Mouse (Mus musculus) kidney, postnatal 4 days (tissue): ENCODE data around the gene Naa38.
A peak's percentile ranks its signal among the peaks of the same experiment; 100 is the strongest.
"Not testable (repeated sequence)": the region's sequence is repeated elsewhere in the genome, so short reads cannot be mapped to it uniquely, and the experiment has no call there.

ENCODE experiments used
- DNase-seq, 2 experiments: peaks; one replicate each; pipeline ENCODE4 v3.0.0; 2021; ENCODE audit warnings: mixed read lengths in 2 of 2

The Naa38 gene

DNA sequence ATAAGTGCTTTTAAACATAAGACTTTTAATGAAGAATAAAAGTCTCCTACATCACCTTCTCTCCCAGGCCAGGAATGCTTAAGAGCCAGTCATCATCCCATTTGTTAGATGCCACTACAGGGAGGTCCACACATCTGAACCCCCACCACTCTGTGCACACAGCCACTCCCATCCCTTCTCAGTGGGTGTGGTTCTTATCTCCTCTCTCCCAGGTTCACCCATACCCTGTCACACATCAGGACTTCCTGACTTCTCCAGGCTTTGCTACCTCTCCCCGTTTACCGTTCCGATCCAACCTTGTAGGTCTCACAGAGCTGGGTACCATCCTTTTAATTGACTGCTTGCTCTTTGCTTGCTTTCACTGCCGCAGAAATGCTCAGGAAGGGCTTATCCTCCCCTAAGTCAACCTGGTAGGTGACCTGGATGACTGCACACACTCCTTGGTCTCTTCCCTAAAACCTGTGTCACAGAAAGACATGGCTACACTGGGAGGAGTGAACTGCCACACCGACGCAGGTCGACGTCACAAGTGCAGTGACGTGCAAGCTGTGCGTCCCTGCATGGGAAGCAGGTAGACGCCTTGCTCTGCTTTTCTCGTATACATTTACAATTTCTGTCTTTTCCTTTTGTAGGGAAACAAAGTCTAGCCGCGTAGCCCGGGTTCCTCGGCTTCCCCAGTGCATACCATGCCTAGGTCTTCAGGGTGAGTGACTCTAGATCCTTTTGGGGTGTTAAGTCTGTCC, 21.9 kb upstream of the Naa38 start:
- DNase-seq, result no peak

DNA sequence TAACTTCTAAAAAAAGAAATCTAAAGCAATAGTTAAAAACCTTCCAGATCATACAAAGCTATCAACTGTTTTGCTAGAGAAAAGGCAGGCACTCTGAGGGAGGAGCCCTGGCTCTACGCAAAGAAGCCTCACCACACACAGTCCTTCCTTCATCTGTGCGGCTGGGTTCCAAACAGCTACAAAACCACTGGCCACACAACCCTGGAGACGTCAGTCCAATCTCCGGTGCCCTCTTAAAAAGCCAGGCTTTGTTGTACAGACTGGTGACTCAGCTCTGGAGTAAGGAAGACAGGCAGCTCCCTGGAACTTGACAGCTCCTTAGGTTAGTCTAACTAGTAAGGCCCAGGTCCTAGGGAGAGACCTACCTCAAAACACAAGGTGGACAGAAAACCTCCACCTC, 19.6 kb upstream of the Naa38 start:
- DNase-seq, result no peak

DNA sequence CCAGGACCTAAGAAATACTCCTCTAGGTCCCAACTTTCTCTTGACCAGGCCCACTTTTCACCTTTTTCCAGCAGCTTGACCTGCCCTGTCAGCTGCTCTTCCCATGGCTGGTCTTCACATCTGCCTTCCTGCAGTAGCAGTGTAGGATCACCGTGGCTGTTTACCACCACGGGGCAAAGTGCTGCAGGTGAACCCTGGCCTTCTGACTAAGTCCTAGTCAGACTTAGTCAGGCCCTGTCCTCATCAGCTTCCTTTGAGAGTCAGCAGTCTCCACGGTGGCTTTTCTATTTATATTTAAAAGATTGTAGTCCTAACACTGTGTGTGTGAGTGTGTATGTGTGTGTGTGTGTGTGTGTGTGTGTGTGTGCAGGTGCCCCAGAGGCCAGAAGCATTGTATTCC, 17.5 kb upstream of the Naa38 start:
- peak in 1 of 2 experiments; percentile 49 for DNase-seq

DNA sequence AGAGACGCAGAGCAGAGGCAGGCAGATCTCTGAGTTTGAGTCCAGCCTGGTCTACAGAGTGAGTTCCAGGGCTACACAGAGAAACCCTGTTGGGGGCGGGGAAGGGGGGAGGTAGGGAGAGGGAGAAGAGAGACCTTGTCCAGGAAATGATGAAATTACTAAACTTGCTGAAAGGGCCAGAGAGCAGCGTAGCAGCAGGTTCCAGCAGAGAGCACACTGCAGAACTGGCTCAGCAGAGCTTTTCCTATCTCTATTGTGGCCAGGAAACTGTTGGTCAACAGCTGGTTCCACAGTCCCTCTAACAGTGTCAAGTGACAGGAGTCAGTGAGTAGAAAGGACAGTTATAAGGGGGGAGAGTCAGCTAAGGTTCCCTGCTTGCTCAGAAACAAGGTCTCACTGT, 15.7 kb upstream of the Naa38 start:
- no peak for DNase-seq

DNA sequence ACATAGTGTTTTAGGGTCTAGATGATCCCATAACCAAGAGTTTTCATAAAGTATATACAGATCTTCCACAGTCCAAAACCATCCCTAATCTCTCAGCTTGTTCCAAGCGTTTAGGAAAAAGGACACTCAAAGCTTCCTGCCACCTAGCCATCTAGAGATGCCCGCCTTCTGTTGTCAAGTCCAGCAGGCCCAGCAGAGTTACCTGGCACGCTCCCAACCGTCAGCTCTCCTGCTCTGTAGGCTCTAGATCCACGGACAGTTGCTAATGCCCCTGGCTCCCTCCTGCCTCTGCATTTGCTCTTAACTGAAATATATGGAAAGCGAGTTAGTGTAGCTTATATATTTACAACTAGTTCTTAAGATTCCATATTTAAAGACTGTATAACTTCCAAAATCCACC, 13.9 kb upstream of the Naa38 start:
- DNase-seq, result no peak

DNA sequence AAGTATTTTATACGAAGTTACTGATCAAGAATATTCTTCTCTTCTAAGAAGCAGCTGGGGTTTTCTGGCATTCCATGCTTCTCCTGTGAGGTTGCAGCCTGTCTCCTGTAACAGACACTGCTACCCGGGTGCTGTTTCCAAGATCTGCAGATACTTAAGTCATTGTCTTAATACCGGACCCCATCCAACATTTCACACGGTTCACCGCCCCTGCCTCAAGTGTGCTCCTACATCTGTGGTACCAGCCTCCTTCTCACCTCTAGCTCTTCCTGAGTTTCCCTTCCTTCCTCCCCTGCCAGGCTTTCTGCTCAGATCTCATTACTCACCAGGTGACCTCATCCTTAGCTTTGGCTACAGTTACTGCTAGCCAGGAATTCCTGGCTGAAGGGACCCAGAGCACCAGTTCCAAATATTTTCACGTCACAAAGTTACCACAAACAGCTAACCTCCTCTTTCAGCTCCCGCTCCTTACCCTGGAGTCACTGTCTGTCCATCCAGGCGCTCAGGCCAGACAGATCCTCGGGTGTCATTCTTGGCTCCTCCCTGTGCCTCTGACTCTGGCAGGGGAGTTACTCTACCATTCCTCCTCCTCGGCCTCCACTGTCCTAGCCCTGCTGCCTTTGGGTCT, 12.7 kb upstream of the Naa38 start:
- DNase-seq, result no peak

DNA sequence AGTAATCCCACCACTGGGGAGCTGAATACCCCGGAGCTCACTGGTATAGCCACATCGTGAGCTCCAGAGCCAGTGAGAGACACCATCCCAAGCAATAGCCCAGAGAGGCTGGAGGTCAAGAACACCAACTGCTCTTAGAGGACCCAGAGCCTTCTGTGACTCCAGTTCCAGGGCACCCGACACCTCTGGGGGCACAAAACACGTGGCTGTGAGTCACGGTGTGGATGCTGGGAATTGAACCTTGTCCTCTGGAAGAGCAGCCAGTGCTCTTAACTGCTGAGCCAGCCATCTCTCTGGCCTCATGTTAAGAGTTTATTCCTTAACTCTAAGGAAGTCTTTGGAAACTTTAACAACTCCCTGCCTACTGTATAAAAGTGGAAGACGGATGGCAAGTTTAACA, 10.3 kb upstream of the Naa38 start:
- DNase-seq, result peak; percentile 41 to 64

DNA sequence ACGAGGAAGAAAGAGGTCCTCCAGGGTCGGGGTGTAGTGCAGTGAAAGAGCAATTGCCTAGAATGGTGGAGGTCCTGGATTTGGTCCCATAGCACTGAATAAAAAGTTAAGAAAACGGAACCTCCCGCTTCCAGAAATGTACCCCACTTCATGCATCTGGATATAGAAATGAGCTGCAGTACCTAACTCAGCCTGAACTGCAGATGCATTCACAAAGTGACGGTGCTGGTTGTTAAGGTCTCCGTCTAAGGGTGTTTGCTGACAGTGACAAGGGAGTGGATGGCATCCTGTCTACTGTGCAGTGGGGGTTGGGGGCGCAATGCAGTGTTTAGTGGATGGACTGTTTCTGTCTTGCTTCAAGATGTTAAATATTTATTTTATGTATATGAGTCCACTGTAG, 8.5 kb upstream of the Naa38 start:
- DNase-seq, result no peak

DNA sequence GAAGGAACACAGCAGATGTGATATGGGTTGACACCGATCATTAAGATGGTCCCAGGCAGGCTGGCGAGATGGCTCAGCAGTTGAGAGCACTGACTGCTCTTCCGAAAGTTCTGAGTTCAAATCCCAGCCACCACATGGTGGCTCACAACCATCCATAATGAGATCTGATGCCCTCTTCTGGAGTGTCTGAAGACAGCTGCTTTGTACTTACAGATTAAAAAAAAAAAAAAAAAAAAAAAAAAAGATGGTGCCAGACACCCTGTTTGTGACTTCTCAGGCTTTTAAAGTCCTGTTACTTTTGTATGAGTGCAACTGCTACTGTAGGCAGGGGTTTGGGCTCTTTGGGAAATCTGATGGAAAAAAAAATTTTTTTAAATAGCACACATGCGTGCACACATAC, 6.6 kb upstream of the Naa38 start:
- no peak for DNase-seq

DNA sequence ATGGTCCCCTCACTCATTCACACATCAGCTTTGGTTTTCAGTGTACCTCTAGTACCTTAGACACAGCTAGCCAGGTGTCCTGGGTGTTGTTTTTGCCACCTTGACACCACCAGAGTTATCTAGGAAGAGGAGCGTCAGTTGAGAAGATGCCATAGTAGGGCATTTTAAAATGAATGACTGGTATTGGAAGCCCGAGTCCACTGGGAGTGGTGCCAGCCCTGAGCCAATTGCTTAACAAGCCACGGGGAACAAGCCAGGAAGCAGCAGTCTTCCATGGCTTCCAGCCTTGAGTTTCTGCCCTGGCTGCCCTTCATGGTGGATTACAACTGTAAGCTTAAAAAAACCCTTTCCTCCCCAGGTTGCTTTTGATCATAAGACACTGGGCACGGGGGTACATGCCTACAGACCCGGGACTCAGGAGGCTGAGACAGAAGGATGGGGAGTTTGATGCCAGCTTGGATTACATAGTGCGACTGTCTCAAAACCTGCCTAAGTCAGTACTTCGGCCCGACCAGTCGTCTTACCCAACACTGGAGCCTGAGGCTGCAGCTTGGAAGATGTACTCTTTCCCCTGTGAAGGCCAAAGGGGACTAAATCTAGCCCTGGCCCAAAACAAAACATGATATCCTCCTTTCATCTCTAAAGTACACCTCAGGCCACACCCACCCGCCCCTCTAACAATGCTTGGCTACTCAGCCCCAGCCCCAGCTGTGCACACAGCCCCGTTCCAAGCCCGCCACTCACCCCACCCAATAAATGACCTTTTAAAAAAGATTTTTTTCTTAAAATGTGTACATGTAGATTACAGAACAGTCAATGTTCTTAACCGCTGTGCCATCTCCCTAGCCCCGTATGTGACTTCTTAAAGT, 5.5 kb upstream of the Naa38 start:
- DNase-seq, result no peak

DNA sequence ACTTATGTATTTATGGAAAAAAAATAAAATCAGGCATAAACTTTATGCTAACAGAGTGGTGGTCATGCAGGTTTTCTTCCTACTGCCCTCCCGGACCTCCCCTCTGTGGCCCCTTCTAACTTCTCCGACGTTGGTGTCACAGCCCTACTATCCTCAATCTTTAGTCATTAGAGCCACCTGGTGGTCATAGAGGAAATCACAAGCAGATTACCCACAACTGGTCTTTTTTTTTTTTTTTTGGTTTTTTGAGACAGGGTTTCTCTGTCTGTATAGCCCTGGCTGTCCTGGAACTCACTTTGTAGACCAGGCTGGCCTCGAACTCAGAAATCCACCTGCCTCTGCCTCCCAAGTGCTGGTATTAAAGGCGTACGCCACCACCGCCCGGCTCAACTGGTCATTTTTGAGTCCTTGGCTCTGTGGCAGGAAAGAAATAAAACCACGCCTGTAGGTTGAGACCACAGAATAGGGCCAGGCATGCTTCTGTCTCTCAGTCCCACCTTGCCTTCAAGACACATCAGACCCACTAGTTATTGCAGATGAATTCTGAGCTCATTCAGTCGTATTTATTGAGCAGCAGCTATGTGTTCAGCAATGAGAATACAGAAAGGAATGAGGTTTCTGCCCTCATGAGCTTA, 4.8 kb upstream of the Naa38 start:
- DNase-seq, result peak; percentile 69 to 73

DNA sequence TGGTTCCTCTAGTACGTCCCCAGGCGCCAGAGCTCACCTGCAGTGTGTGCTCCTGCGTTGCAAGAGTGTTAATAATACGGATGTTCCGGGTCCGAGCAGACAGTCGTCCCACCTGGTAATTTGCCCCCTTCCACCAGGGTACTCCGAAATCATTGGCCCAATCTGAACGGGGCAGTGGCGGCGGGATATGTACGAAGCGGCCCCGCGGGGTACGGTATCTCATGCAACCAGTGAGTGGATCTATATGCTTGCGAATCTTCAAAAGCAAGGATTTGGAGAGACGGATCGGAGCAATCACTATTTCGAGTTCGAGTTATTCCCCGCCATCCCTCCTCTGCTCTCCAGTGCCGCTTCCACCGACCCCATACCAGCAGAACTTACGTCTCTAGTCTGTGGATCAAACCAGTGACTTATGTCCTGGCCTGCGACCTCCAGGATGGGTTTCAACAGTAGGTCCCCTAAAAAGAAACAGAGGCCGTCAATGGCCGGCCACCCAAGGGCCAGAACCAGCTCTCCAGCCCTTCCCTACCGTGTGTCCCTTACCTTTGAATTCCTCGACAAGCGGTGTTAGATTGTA, 608 bp upstream of the Naa38 start:
- DNase-seq, result not testable (repeated sequence)

DNA sequence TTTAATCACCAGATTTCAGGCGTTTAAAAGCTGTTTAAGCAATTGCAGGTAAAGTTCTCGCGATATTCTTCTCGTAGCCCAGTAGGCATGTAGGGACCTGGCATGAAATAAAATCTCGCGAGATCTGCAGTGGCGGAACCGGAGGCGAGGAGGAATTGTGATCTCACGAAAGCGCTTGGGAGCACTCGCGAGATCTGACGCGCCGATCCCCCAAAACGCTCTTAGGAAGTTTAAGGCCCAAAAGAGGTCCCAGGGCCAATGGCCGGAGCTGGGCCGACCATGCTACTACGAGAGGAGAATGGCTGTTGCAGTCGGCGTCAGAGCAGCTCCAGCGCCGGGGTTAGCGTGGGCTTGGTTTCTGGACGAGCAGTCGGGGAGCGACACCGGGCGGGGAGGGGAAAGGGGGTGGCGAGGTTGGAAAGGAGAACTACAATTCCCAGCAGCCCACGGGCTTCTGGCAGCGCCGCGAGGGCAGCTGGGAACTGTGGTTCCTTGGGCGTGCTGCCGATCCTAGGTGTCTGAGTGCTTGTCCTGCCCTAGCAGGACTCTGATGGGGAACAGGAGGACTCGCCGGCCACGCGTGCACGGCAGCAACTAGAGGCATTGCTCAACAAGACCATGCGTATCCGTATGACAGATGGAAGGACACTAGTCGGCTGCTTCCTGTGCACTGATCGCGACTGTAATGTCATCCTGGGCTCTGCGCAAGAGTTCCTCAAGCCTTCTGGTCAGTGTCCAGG, 517 bp downstream of the Naa38 start:
- peak; percentile 94 to 97 for DNase-seq

DNA sequence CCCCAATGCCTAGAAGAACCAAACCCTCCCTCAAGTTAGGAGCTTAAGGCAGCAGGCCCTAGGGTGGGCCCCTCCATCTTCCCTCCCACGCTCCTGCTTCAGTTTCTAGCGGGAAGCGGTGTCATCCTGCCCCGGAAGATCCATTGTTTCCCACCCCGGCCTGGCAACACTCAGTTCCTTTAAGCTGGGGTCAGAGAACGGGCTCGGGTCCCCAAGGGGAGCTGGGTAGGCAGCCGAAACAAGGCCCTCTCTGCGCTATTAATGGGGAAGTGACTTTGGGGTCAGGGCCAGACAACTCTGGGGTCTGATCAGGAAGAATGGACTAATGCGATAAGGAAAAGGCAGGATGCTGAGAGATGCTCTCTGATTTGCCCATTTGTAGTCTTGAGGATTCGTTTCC, 1.5 kb downstream of the Naa38 start:
- DNase-seq, result peak; percentile 62 to 75

DNA sequence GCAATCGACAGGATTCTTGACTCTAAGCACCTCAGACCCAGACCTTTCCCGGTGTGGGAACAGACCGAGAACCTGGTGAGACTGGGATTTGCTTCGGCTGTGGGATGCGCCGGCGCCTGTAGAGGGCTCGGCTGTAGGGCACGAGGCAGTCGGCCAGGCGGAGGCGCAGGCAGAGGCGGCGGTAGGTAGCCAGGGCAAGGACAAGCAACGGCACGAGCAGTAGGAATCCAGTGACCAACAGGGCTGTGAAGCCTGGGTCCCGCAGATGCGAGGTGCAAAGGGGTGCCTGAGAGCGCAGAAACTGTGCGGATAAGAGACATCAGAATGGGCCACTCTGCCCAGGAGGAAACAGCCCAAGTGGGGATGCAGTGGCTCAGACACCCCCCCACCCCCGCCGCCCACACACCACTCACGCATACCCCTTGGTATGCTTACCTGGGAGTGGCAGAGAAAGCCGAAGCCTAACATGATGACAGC, 2.3 kb downstream of the Naa38 start:
- peak; percentile 60 to 75 for DNase-seq

DNA sequence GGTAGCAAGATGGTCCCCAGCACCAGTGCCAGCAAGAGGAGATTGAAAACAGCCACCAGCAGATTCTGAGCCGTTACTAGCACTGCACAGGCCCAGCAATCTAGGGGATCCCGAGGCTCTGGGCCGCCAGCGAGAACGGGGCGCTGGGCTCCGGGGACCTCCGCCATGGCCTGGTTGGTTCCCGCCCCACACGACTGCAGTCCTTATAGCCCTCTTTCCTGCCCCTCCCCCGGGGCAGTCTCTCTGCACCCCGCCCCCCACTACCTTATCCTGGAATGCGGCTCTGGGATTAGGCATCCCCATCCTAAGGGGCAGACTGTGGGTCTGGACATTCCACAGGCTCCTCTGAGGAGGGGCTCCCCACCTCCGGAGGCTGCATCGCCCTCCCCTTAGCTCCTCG, 2.8 kb downstream of the Naa38 start, which contains the start of gene Tmem88:
TSS of gene Tmem88 (minus strand) at position 176 of the 400 bp plus-strand sequence.
- DNase-seq, result peak; percentile 62 to 78

DNA sequence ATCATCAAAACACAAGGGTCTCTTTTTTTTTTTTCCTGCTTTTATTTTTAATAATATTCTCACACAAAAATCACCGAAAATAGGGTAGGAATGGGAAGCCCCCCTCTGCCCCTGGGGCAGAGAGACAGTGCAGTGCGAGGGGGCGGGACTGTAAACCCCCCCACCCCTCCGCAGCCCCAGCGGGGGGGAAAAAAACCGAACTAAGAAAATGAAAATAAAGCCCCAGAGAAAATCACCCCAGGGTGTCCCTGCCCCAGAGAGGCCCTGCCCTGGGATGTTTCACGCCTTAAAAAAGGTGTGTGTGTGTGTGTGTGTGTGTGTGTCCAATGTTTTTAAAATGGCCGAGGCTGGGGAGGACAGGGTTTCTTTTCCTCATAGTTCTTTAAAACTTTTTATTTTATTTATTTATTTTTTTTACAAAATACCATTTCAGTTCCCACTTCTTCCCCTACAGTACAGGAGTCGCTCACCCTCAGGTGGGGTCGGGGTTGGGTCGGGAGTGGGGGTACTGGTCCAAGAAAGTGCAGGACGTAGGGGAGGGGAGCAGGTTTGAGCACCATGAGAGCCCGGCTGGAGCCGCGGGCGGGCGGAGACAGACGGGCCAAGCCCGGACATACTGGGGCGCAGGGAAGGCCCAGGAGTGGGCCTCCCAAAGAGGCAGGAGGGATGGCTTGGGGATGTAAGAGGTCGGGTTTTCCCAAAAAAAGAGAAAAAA, 3.4 kb downstream of the Naa38 start:
- DNase-seq, result peak in 1 of 2 experiments; percentile 27

DNA sequence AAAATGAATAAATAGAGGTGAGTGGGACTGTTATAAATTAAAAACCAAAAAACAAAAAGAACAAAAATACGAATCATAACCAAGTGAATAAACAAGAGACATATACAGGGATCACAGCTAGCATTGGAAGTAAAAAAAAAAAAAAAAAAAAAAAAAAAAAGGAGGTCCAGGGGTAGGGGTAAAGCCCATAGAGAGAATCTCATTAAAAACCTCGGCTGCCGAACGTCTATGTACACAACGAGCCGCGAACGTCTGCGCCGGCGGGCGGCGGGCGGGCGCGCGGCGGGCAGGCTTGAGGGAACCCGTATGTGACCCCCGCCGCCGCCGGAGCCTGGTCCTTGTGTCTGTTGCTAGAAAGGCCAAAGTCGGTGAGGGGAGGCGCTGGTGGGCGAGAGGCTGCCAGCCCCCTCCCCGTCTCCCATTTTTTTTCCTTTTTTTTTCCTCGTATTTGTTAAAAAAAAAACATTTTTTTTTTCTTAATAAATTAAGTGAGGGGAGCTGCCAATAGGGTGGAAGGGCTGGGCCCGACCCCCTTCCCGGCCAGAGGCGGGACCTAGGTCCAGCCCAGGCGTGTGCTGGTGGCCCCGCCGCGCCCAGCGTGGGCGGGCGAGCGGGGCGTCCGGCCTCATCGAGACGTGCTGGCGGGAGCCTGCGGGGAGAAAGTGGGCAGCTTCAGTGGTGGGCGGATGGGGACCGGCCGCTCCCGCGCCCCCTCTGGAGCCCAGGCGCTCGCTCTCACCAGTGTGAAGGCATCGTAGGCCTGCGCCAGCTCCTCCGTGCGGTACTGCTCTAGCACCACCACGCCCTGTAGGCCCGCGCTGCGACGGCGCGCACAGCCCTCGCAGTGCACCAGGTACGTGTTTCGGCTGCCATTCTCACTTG, 4.2 kb downstream of the Naa38 start:
- DNase-seq, result peak; percentile 45 to 62

DNA sequence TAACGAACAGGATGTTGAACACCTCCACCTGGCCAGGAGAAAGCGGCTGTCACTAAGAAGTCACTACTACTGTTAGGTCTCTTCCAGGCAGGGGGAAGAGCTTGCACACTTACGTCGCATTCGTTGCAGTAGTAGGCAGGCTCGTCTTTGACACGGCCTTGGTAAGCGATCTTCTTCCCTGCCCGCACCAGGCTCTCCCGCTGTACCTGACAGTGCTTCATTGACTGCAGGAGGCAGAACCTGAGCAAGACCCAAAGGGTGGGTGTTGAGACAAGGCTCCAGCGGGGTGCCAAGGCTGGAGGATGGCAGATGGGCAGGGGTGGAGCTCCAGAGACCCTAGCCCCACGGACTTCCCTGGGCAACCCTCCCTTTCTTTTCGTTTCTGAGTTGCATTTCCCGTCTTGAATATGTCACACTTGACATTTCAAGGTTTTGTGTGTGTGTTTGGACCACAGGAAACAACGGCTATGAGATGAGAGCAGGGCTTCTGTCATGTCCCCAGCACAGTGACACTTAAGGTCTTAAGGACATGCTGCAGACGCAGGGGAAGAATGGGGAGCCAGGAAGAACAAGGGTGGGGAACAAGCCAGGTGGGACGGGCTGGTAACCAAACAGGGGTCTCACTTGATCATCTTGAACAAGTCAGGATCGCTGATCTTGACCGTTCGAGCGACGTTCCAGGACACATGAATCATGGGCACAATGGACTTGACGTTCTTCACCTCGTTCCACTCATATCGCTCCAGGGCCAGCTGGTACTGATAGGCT, 5.0 kb downstream of the Naa38 start:
- no peak for DNase-seq
